Mouse (Mus musculus) heart, embryonic 14.5 days (tissue): ENCODE measurements around the gene Gm17268. TPM values are rescaled to one million over a fixed set of nuclear protein-coding genes. Genes with fewer than 3 reads are reported as not detected.

ENCODE experiments used
- ATAC-seq: fragments of 200-750 bp; cut with Nextera tagmentation; 2 replicates; pipeline ENCODE4 v1.8.0; 2017; ENCODE audit warnings: low read depth, moderate TSS enrichment; ENCODE audit not compliant: insufficient number of reproducible peaks, insufficient read depth, low FRiP score
- H3K27ac ChIP-seq, 2 experiments: fragments of 200-500 bp in 1 of 2; fragments of 300-500 bp in 1 of 2; sonication (generic) in 1 of 2; replicated peaks in 1 of 2; 2 replicates each; pipeline ENCODE4 v1.5.1; 2012 to 2014; ENCODE audit warnings: low read depth in 2 of 2, low read length in 2 of 2, control low read depth in 1 of 2, mild to moderate bottlenecking in 1 of 2, mixed read lengths in 1 of 2; ENCODE audit not compliant: control insufficient read depth in 1 of 2, insufficient read depth in 1 of 2
- H3K27me3 ChIP-seq: fragments of 300-500 bp; sonication (generic); 2 replicates; pipeline ENCODE4 v1.6.1; 2014; ENCODE audit warnings: mild to moderate bottlenecking, low read length, control low read depth; ENCODE audit not compliant: control insufficient read depth, insufficient read depth
- H3K36me3 ChIP-seq: fragments of 300-500 bp; sonication (generic); 2 replicates; pipeline ENCODE4 v1.6.1; 2014; ENCODE audit warnings: mild to moderate bottlenecking, control low read depth, low read length, mixed read lengths; ENCODE audit not compliant: control insufficient read depth, insufficient read depth
- H3K4me1 ChIP-seq, 2 experiments: fragments of 200-500 bp in 1 of 2; fragments of 300-500 bp in 1 of 2; sonication (generic) in 1 of 2; 2 replicates each; pipeline ENCODE4 v1.6.1; 2012 to 2014; ENCODE audit warnings: low read length in 2 of 2, control low read depth in 1 of 2, mixed read lengths in 1 of 2; ENCODE audit not compliant: control insufficient read depth in 2 of 2, insufficient read depth in 2 of 2
- H3K4me2 ChIP-seq: fragments of 300-500 bp; sonication (generic); 2 replicates; pipeline ENCODE4 v1.6.1; 2014; ENCODE audit warnings: mild to moderate bottlenecking, low read length
- H3K4me3 ChIP-seq, 2 experiments: fragments of 200-500 bp in 1 of 2; fragments of 300-500 bp in 1 of 2; sonication (generic) in 1 of 2; 2 replicates each; pipeline ENCODE4 v1.5.1; 2012 to 2014; ENCODE audit warnings: low read length in 2 of 2, mild to moderate bottlenecking in 2 of 2, control low read depth in 1 of 2, low read depth in 1 of 2, moderate library complexity in 1 of 2; ENCODE audit not compliant: control insufficient read depth in 1 of 2, insufficient read depth in 1 of 2
- H3K9ac ChIP-seq: fragments of 300-500 bp; sonication (generic); 2 replicates; pipeline ENCODE4 v1.6.1; 2014; ENCODE audit warnings: mild to moderate bottlenecking, low read length
- H3K9me3 ChIP-seq: fragments of 300-500 bp; sonication (generic); 2 replicates; pipeline ENCODE4 v1.6.1; 2016; ENCODE audit warnings: low read length, control low read depth; ENCODE audit not compliant: control insufficient read depth
- WGBS: fragments of 180-500 bp; shearing (Covaris S2); extraction: QIAGEN DNeasy Blood & Tissue Kit; methylation state at CpG from one replicate; pipeline ENCODE4 v1.1.7; 2014; 5-methylcytosine and 5-hydroxymethylcytosine counted together
- polyA plus RNA-seq: library from polyadenylated mRNA; unstranded; fragments of >200 nt; fragmentation: Nextera tagmentation; extraction: Ambion mirVana; gene quantifications from 2 replicates; pipeline ENCODE4 v1.2.1, GENCODE M21; 2014

The Gm17268 gene
- not detected in 2 replicates for polyA plus RNA-seq

- Histone ChIP-seq H3K9me3 (no peaks in the 10 kb centered on the region), H3K27me3 (no peaks in the 10 kb centered on the region), H3K4me3 (no peak within 1 kb of the TSS), H3K4me2 (no peak within 1 kb of the TSS), H3K36me3 (no peaks in the 10 kb centered on the region), H3K27ac (0 out of 4 replicates have a peak within 1 kb of the TSS, but pooled peaks of 1 of the 2 experiments have one; percentile 4), H3K4me1 (peaks cover 4% of the 10 kb centered on the region in 2 experiments; a peak in 2 of 4 replicates), H3K9ac (no peak within 1 kb of the TSS)
- WGBS, result 4% methylated on average over 2 of the region's 2 CpGs
- ATAC-seq, result no peak
Observed at GRCm38 (mm10) chr11:82038535-82038934, at the start of gene Gm17268. Gene Gm17268, minus strand, starts transcription at chr11:82038562.

- no peak overlapping the region for H3K27ac ChIP-seq
- no peak overlapping the region for H3K4me3 ChIP-seq
- ATAC-seq, result no peak
- H3K9ac ChIP-seq, result no peak overlapping the region
- H3K36me3 ChIP-seq, result no peaks in the 10 kb centered on the region
- no peaks in the 10 kb centered on the region for H3K27me3 ChIP-seq
- 85% methylated on average over 3 of the region's 3 CpGs for WGBS
- no peak overlapping the region for H3K4me2 ChIP-seq
- H3K9me3 ChIP-seq, result no peaks in the 10 kb centered on the region
- no peaks in the 10 kb centered on the region for H3K4me1 ChIP-seq
Observed at GRCm38 (mm10) chr11:82084360-82084759, 46.0 kb upstream of the Gm17268 start.

- Histone ChIP-seq H3K4me2 (no peak overlapping the region), H3K9me3 (no peaks in the 10 kb centered on the region), H3K36me3 (no peaks in the 10 kb centered on the region), H3K27me3 (no peaks in the 10 kb centered on the region), H3K4me3 (no peak overlapping the region), H3K4me1 (no peaks in the 10 kb centered on the region), H3K27ac (no peak overlapping the region), H3K9ac (no peak overlapping the region)
- no peak for ATAC-seq
- 60% methylated on average over 3 of the region's 3 CpGs for whole genome bisulfite sequencing
Observed at GRCm38 (mm10) chr11:82080865-82081264, 42.5 kb upstream of the Gm17268 start.

- no peak for ATAC-seq
- no peaks in the 10 kb centered on the region for H3K27me3 ChIP-seq
- H3K9me3 ChIP-seq, result 0 out of 2 replicates have a peak, but pooled peaks cover 2% of the 10 kb centered on the region
- no peak overlapping the region for H3K9ac ChIP-seq
- no peak overlapping the region for H3K27ac ChIP-seq
- no peak overlapping the region for H3K4me3 ChIP-seq
- H3K36me3 ChIP-seq, result no peaks in the 10 kb centered on the region
- no peak overlapping the region for H3K4me2 ChIP-seq
- H3K4me1 ChIP-seq, result no peaks in the 10 kb centered on the region
Observed at GRCm38 (mm10) chr11:82078136-82078730, 39.9 kb upstream of the Gm17268 start.

- H3K9me3 ChIP-seq, result 0 out of 2 replicates have a peak, but pooled peaks cover 2% of the 10 kb centered on the region
- ATAC-seq, result no peak
- 63% methylated on average over 3 of the region's 3 CpGs for WGBS
- H3K27me3 ChIP-seq, result no peaks in the 10 kb centered on the region
- H3K27ac ChIP-seq, result no peak overlapping the region
- H3K4me1 ChIP-seq, result no peaks in the 10 kb centered on the region
- no peak overlapping the region for H3K4me2 ChIP-seq
- no peak overlapping the region for H3K9ac ChIP-seq
- no peak overlapping the region for H3K4me3 ChIP-seq
- H3K36me3 ChIP-seq, result no peaks in the 10 kb centered on the region
Observed at GRCm38 (mm10) chr11:82077031-82077430, 38.7 kb upstream of the Gm17268 start.

GRCm38 (mm10) chr11:82073686-82074085, 35.3 kb upstream of the Gm17268 start:
- H3K27me3 ChIP-seq, result no peaks in the 10 kb centered on the region
- H3K4me2 ChIP-seq, result no peak overlapping the region
- no peaks in the 10 kb centered on the region for H3K4me1 ChIP-seq
- no peak for ATAC-seq
- no peaks in the 10 kb centered on the region for H3K36me3 ChIP-seq
- H3K9me3 ChIP-seq, result 0 out of 2 replicates have a peak, but pooled peaks cover 2% of the 10 kb centered on the region
- WGBS, result 80% methylated on average over 3 of the region's 3 CpGs
- no peak overlapping the region for H3K4me3 ChIP-seq
- H3K9ac ChIP-seq, result no peak overlapping the region
- no peak overlapping the region for H3K27ac ChIP-seq

GRCm38 (mm10) chr11:82072984-82073383, 34.6 kb upstream of the Gm17268 start:
- 66% methylated on average over 3 of the region's 3 CpGs for WGBS
- H3K9ac ChIP-seq, result no peak overlapping the region
- no peak for ATAC-seq
- no peak overlapping the region for H3K4me3 ChIP-seq
- H3K27ac ChIP-seq, result no peak overlapping the region
- H3K9me3 ChIP-seq, result 0 out of 2 replicates have a peak, but pooled peaks cover 2% of the 10 kb centered on the region
- H3K36me3 ChIP-seq, result no peaks in the 10 kb centered on the region
- no peaks in the 10 kb centered on the region for H3K27me3 ChIP-seq
- H3K4me1 ChIP-seq, result no peaks in the 10 kb centered on the region
- no peak overlapping the region for H3K4me2 ChIP-seq

GRCm38 (mm10) chr11:82072374-82072773, 34.0 kb upstream of the Gm17268 start:
- Histone ChIP-seq H3K27ac (no peak overlapping the region), H3K9ac (no peak overlapping the region), H3K4me1 (no peaks in the 10 kb centered on the region), H3K9me3 (0 out of 2 replicates have a peak, but pooled peaks cover 2% of the 10 kb centered on the region), H3K4me3 (no peak overlapping the region), H3K4me2 (no peak overlapping the region), H3K36me3 (no peaks in the 10 kb centered on the region), H3K27me3 (no peaks in the 10 kb centered on the region)
- 57% methylated on average over 1 of the region's 1 CpGs for WGBS
- no peak for ATAC-seq
